Comparison of ENCODE assay signal across 28 mouse cellular contexts in the genomic region with DNA sequence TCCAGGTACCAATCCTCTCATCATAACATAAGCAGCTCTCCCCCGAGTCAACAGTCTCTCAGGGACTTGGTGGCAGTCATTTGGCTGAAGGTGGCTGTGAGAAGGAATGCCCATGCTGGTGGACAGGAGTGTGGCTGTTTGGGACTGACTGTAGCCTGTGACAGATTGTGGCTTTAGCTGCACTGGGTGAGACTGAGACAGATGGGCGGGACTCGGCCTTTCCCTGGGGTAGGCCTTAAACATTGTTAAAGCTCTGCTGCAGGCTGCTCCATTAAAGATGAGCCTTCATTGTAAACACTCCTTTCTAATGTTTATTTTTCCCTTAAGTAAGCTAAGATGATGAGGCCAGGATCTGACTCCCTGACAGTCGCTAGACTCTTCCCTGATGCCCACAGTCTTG. TPM values are rescaled to one million over a fixed set of nuclear protein-coding genes. Genes with fewer than 3 reads are reported as not detected.
DNase-seq lines count a peak whose midpoint lies in the region; ATAC-seq and TF ChIP-seq lines count a peak whose summit lies in the region.
"Had no signal": no experiment of that assay in that cellular context is flagged by ENCODE, and none has a peak within 500 bp of the region (broad histone marks: within the 10 kb centered on the region; RNA-seq: fewer than 3 reads in every experiment).

No protein-coding gene starts in this region.

- H3K9me3 ChIP-seq in lung, embryonic 14.5 days (ENCODE audit: low read depth, low read length): no peaks in the 10 kb centered on the region
- H3K9me3 ChIP-seq in lung, embryonic 16.5 days (ENCODE audit: control insufficient read depth, low read length): no peaks in the 10 kb centered on the region
- H3K9me3 ChIP-seq in midbrain, embryonic 11.5 days (ENCODE audit: control insufficient read depth, low read length): no peaks in the 10 kb centered on the region
- no peaks in the 10 kb centered on the region for H3K9me3 ChIP-seq in midbrain, embryonic 14.5 days (ENCODE audit: control insufficient read depth, low read length)
- H3K9me3 ChIP-seq: embryonic facial prominence, embryonic 13.5 days; embryonic facial prominence, embryonic 15.5 days; forebrain, embryonic 10.5 days; forebrain, embryonic 12.5 days; G1E had no signal

- no peak overlapping the region for H3K9ac ChIP-seq in lung, embryonic 14.5 days
- no peak overlapping the region for H3K9ac ChIP-seq in lung, embryonic 16.5 days (ENCODE audit: low read length)
- no peak overlapping the region for H3K9ac ChIP-seq in midbrain, embryonic 11.5 days (ENCODE audit: low read length)
- no peak overlapping the region for H3K9ac ChIP-seq in midbrain, embryonic 14.5 days (replicated peaks; ENCODE audit: low read length)
- H3K9ac ChIP-seq: embryonic facial prominence, embryonic 13.5 days; embryonic facial prominence, embryonic 15.5 days; forebrain, embryonic 12.5 days had no signal

- TF ChIP-seq CTCF in lung, embryonic 14.5 days (IDR thresholded peaks at IDR 0.05; ENCODE audit: low read depth): no peak

- H3K27me3 ChIP-seq in lung, embryonic 14.5 days (ENCODE audit: insufficient read depth, low read length): no peaks in the 10 kb centered on the region
- H3K27me3 ChIP-seq in lung, embryonic 16.5 days (ENCODE audit: control insufficient read depth, insufficient read depth, low read depth, low read length): no peaks in the 10 kb centered on the region
- H3K27me3 ChIP-seq in midbrain, embryonic 11.5 days (ENCODE audit: control insufficient read depth, insufficient read depth, low read length): peaks cover 7% of the 10 kb centered on the region
- no peaks in the 10 kb centered on the region; the same call in 1 of the 2 replicates for H3K27me3 ChIP-seq in midbrain, embryonic 14.5 days (ENCODE audit: control insufficient read depth, insufficient read depth, low read length)
- H3K27me3 ChIP-seq: CH12.LX; embryonic facial prominence, embryonic 15.5 days; Patski had no signal

- WGBS in lung, embryonic 14.5 days: 23% methylated on average over 4 of the region's 4 CpGs
- 18% methylated on average over 4 of the region's 4 CpGs for WGBS in lung, embryonic 16.5 days
- WGBS in midbrain, embryonic 11.5 days: 71% methylated on average over 4 of the region's 4 CpGs
- 73% methylated on average over 4 of the region's 4 CpGs for WGBS in midbrain, embryonic 14.5 days

- peak; percentile 54; the same call in 1 of the 2 replicates for ATAC-seq in lung, embryonic 14.5 days (ENCODE audit: insufficient read depth)
- peak; percentile 49; the same call in 1 of the 2 replicates for ATAC-seq in lung, embryonic 16.5 days (ENCODE audit: low read depth)
- peak; percentile 54 for ATAC-seq in midbrain, embryonic 11.5 days (ENCODE audit: low FRiP score)
- no peak for ATAC-seq in midbrain, embryonic 14.5 days (ENCODE audit: low FRiP score, low TSS enrichment)
- ATAC-seq: CD4-positive, CD25-positive, alpha-beta regulatory T cell, adult 4 months; forebrain, embryonic 14.5 days; forebrain, embryonic 16.5 days; Patski had no signal

- H3K36me3 ChIP-seq in lung, embryonic 14.5 days (ENCODE audit: insufficient read depth): no peaks in the 10 kb centered on the region
- no peaks in the 10 kb centered on the region for H3K36me3 ChIP-seq in lung, embryonic 16.5 days (ENCODE audit: control insufficient read depth, insufficient read depth, low read length)
- no peaks in the 10 kb centered on the region for H3K36me3 ChIP-seq in midbrain, embryonic 11.5 days (ENCODE audit: control insufficient read depth, insufficient read depth, low read length)
- H3K36me3 ChIP-seq in midbrain, embryonic 14.5 days (ENCODE audit: control insufficient read depth, insufficient read depth, low read length): no peaks in the 10 kb centered on the region
- H3K36me3 ChIP-seq: embryonic facial prominence, embryonic 13.5 days; embryonic facial prominence, embryonic 15.5 days; forebrain, embryonic 10.5 days; forebrain, embryonic 12.5 days; G1E had no signal

- H3K4me1 ChIP-seq in lung, embryonic 14.5 days (ENCODE audit: insufficient read depth): peaks cover 8% of the 10 kb centered on the region; the same call in 1 of the 2 replicates
- peaks cover 14% of the 10 kb centered on the region for H3K4me1 ChIP-seq in lung, embryonic 16.5 days (replicated peaks; ENCODE audit: control insufficient read depth, insufficient read depth, low read length)
- no peaks in the 10 kb centered on the region for H3K4me1 ChIP-seq in midbrain, embryonic 11.5 days (ENCODE audit: control insufficient read depth, insufficient read depth, low read length)
- no peaks in the 10 kb centered on the region for H3K4me1 ChIP-seq in midbrain, embryonic 14.5 days (ENCODE audit: control insufficient read depth, insufficient read depth, low read length)
- H3K4me1 ChIP-seq: embryonic facial prominence, embryonic 13.5 days; forebrain, embryonic 10.5 days; forebrain, embryonic 12.5 days had no signal

- peak; percentile 64 for DNase-seq in lung, embryonic 14.5 days
- no peak for DNase-seq in lung, postnatal 36 days
- DNase-seq in lung, postnatal 25 days (ENCODE audit: low spot score): no peak
- peak; percentile 67 for DNase-seq in midbrain, embryonic 11.5 days (ENCODE audit: low spot score, missing footprints)
- DNase-seq in midbrain, embryonic 14.5 days: no peak
- DNase-seq: adrenal gland, adult 2 months; adrenal gland, postnatal 10 days; adrenal gland, postnatal 25 days; B cell, adult 2 months; cerebellum, adult 11 months; cerebellum, adult 18-20 months; cerebellum, adult 8-10 months; cerebellum, adult 9-11 months; cerebellum, postnatal 14 days; cerebellum, postnatal 36 days; embryo, embryonic 11 days had no signal

- H3K27ac ChIP-seq in lung, embryonic 14.5 days (ENCODE audit: low read depth): no peak overlapping the region
- H3K27ac ChIP-seq in lung, embryonic 16.5 days (ENCODE audit: low read length): no peak overlapping the region
- H3K27ac ChIP-seq in midbrain, embryonic 11.5 days (ENCODE audit: low read depth, low read length): no peak overlapping the region
- no peak overlapping the region for H3K27ac ChIP-seq in midbrain, embryonic 14.5 days (replicated peaks; ENCODE audit: low read depth, low read length)
- H3K27ac ChIP-seq: embryonic facial prominence, embryonic 13.5 days; embryonic facial prominence, embryonic 15.5 days; forebrain, embryonic 10.5 days; forebrain, embryonic 12.5 days had no signal

- H3K4me2 ChIP-seq in lung, embryonic 14.5 days: no peak overlapping the region
- H3K4me2 ChIP-seq in lung, embryonic 16.5 days (ENCODE audit: low read depth, low read length): no peak overlapping the region
- H3K4me2 ChIP-seq in midbrain, embryonic 11.5 days: no peak overlapping the region
- no peak overlapping the region for H3K4me2 ChIP-seq in midbrain, embryonic 14.5 days (ENCODE audit: low read length)
- H3K4me2 ChIP-seq: embryonic facial prominence, embryonic 13.5 days; embryonic facial prominence, embryonic 15.5 days; forebrain, embryonic 12.5 days had no signal

- H3K4me3 ChIP-seq in lung, embryonic 14.5 days (ENCODE audit: low read depth, low read length): no peak overlapping the region
- no peak overlapping the region for H3K4me3 ChIP-seq in lung, embryonic 16.5 days (ENCODE audit: low read length)
- H3K4me3 ChIP-seq in midbrain, embryonic 11.5 days (ENCODE audit: low read depth, low read length): no peak overlapping the region
- no peak overlapping the region for H3K4me3 ChIP-seq in midbrain, embryonic 14.5 days (replicated peaks; ENCODE audit: low read depth, low read length)
- H3K4me3 ChIP-seq: embryonic facial prominence, embryonic 13.5 days; embryonic facial prominence, embryonic 15.5 days; erythroblast, embryonic 14.5 days; forebrain, embryonic 10.5 days; forebrain, embryonic 12.5 days had no signal

RNA-seq across cellular contexts. Expression of a gene that starts 42.3 kb away (rescaled TPM):
- 13.7 and 15.5 TPM in 2 replicates for polyA plus RNA-seq in lung, embryonic 14.5 days (2014; fragmentation: Nextera tagmentation; extraction: Ambion mirVana)
- polyA plus RNA-seq in lung, embryonic 16.5 days (2015; fragmentation: Nextera tagmentation; extraction: Ambion mirVana): 14.7 and 19.6 TPM in 2 replicates
- 10.0 and 10.3 TPM in 2 replicates for polyA plus RNA-seq in midbrain, embryonic 11.5 days (2014; fragmentation: Nextera tagmentation; extraction: Ambion mirVana)
- polyA plus RNA-seq in midbrain, embryonic 14.5 days (2014; fragmentation: Nextera tagmentation; extraction: Ambion mirVana): 17.6 and 22.9 TPM in 2 replicates

Comparison
In these comparisons a context has a peak if more than half of its experiments do, and no peak if none do; other contexts are left out.
1. DNase-seq: peak in lung, embryonic 14.5 days (single experiment) and midbrain, embryonic 11.5 days (single experiment); none in lung, postnatal 36 days (single experiment), lung, postnatal 25 days (single experiment) and midbrain, embryonic 14.5 days (single experiment).